Mouse (Mus musculus): ENCODE measurements around the gene Slc4a5.

DNA sequence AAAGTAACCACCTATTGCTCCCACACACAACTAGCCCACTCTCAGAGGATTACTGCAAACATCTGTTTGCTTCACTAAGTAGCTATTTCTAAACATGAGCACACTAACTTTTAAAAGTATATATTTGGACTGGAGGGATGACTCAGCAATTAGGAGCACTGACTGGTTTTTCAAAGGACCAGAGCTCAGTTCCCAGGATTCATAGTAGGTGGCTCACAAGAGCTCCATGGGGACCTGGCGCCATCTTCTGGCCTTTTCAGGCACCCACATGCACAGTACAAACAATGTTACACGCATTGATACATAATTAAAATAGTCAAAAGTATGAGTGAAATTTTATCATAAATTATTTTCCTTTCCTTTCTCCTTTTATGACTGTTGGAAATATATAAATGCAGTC, 59.3 kb downstream of the Slc4a5 start:
- peak; percentile 80 for TF ChIP-seq CTCF (IDR thresholded peaks at IDR 0.05; ENCODE audit: low read depth)
- no peak for TF ChIP-seq EP300 (IDR thresholded peaks at IDR 0.05; ENCODE audit: low read depth)
